Mouse (Mus musculus): Measurements from ENCODE around the gene Cabp1. TPM values are rescaled to one million over a fixed set of nuclear protein-coding genes. Genes with fewer than 3 reads are reported as not detected.

The Cabp1 gene
- polyA plus RNA-seq, 1 experiment from 2014 or later, result 1.3 TPM

DNA sequence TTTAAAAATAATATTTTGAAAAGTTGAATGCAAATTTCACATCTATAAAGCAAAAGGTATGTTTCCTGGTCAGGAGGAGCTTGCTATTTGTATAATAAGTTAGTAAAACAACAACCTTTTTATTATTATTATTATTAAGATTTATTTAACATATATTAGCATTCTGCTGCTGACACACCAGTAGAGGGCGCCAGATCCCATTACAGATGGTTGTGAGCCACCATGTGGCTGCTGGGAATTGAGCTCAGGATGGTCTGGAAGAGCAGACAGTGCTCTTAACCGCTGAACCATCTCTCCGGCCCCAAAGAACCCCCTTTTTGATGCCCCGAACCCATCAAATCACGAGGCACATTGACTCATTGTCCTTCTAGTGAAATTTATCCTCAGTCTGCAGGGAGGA, 13.1 kb upstream of the Cabp1 start:
- Histone ChIP-seq H3K4me1 (peaks cover 17% of the 10 kb centered on the region), H3K4me3 (no peak overlapping the region), H3K27ac (no peak overlapping the region), H3K27me3 (0 out of 2 replicates have a peak, but pooled peaks cover 7% of the 10 kb centered on the region), H3K4me2 (no peak overlapping the region), H3K9ac (no peak overlapping the region), H3K9me3 (no peaks in the 10 kb centered on the region), H3K36me3 (no peaks in the 10 kb centered on the region)
- no peak for ATAC-seq (ENCODE audit: insufficient number of reproducible peaks, low FRiP score, low TSS enrichment, low read depth)
- 59% methylated on average over 5 of the region's 5 CpGs for WGBS

DNA sequence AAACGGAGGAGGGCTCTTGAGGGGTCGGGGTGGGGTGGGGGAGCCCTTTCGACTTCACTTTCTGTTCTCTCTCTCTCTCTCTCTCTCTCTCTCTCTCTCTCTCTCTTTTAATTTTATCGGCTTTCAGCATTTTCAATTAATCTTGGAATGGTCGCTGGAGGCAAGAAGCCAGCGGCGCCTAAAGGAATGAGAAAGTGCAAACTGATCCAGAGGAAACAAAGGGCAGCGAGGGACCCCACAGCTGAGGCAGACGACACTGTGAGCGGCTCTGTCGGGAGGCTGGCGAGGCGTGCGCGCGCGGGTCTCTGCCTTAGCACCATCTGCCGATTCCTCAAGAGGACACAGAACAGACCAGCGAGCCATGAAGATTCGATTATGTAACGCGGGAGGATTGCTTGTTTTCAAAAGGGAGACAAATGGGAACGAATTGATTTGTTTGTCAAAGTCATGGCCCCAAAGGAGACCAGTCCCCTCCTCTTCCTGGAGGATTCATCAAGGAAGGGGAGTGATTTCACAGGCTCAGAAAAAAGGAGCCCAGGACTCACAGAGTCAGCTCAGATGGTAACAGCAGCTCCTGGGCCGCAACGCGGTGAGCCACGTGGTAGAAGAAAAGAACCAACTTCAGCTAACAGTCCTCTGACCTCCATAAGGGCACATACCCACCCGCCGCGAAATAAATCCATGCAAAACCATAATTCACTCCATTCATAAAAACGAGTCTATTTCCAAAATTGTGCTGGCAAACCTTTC, 10.6 kb upstream of the Cabp1 start:
- Histone ChIP-seq H3K4me2 (peak overlapping the region; percentile 60), H3K4me3 (peak overlapping the region; percentile 31), H3K27me3 (0 out of 2 replicates have a peak, but pooled peaks cover 7% of the 10 kb centered on the region), H3K27ac (no peak overlapping the region), H3K4me1 (peaks cover 17% of the 10 kb centered on the region), H3K36me3 (no peaks in the 10 kb centered on the region), H3K9ac (0 out of 2 replicates have a peak overlapping the region, but pooled peaks have one; percentile 28), H3K9me3 (no peaks in the 10 kb centered on the region)
- WGBS, result 3% methylated on average over 31 of the region's 31 CpGs
- ATAC-seq (ENCODE audit: insufficient number of reproducible peaks, low FRiP score, low TSS enrichment, low read depth), result no peak

DNA sequence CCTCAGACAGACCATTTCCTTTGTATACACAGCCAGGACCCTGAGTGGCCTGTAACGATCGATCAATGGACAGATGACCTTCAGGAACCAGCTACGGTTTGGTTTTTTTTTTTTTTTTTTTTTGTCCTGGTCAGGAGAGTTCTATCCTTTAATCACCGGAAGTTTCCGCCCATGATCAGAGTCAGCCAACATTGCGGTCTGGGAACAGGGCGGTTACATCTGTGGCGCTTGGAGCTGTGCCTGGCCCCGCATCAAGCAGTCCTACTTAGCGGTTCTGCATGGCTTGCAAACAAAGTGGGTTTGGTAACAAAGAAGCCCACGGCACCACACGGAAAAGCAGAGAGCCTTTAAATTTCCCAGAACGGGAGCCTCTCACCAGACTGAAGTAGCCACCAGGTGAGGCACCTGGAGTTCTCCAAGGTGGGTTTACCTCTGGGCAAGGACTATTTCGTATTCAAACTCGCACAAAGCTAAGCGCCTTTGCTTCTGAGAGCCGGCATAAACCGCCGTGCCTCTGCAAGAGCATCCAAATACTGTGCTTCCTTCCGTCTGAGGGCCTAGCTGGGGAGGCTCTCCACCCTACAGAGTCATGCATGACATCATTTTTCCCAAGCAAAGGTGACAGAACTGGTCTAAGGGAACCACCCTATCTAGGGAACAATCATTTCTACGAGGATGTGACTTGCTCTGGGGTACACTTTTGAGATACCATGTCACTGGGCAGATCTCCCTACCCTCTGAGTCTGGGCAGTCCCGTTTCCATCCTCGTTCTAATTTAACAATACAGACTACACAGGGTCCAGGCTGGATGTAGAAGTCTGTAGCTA, 9.8 kb upstream of the Cabp1 start:
- peak overlapping the region; percentile 31 for H3K4me3 ChIP-seq
- H3K27ac ChIP-seq, result no peak overlapping the region
- no peak for ATAC-seq (ENCODE audit: insufficient number of reproducible peaks, low FRiP score, low TSS enrichment, low read depth)
- 14% methylated on average over 23 of the region's 23 CpGs for WGBS
- peak overlapping the region; percentile 60 for H3K4me2 ChIP-seq
- no peaks in the 10 kb centered on the region for H3K36me3 ChIP-seq
- no peak overlapping the region for H3K9ac ChIP-seq
- H3K9me3 ChIP-seq, result no peaks in the 10 kb centered on the region
- peaks cover 17% of the 10 kb centered on the region for H3K4me1 ChIP-seq
- H3K27me3 ChIP-seq, result 0 out of 2 replicates have a peak, but pooled peaks cover 7% of the 10 kb centered on the region

DNA sequence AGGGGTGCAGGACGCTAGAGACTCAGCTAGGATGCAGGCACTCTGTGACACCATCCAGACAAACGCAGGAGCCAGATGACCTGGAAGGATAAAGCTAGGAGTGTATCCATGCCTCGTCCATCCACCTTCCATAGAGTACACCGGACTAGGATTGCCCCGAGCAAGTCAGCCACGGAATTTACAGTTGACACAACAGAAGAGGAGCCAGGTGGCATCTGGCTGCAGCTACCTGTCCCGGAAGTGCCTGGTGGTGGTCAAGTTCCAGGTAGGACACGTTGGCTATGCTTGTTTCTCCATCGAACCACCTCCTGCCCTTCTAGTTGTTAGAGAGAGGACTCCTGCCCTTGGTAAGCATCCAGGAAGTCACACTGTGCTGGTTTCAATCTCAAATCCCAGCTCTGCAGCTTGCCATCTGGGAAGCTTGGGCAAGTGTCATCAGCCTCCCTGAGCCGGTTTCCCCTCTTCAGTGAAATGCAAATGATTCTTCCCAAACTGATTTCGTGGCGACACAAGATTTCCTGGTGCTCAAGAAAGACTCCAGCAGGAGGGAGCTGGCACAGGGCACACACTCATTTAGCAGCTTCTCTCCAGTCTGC, 543 bp upstream of the Cabp1 start:
- WGBS, result 5% methylated on average over 12 of the region's 12 CpGs
- Histone ChIP-seq H3K9ac (no peak overlapping the region), H3K27ac (no peak overlapping the region)

DNA sequence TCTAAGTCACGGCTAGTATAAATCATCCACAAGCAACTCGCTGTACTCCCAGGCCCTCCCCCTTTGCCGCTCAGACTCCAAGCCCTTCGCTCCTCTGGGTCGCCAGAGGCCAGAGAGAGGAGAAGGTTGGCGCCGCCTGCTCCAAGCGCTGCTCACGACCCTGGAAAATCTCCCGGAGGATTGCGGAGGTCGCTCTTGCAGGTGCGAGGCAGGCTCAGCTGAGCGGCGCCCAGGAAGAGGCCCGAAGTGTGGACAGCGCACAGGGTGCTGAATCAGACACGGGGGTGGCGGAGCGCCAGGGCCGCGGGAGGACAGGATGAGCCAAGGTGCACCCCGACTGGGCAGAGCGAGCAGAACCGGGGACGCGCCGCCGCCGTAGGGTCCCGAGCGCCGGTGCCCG, 955 bp downstream of the Cabp1 start:
- WGBS, result under 1% methylated on average over 34 of the region's 34 CpGs
- Histone ChIP-seq H3K36me3 (no peaks in the 10 kb centered on the region), H3K9ac (no peak overlapping the region), H3K27me3 (peaks cover 67% of the 10 kb centered on the region), H3K4me3 (peak overlapping the region; percentile 56), H3K9me3 (no peaks in the 10 kb centered on the region), H3K4me2 (peak overlapping the region; percentile 100), H3K27ac (no peak overlapping the region), H3K4me1 (peaks cover 26% of the 10 kb centered on the region)
- ATAC-seq (ENCODE audit: insufficient number of reproducible peaks, low FRiP score, low TSS enrichment, low read depth), result no peak

More for the DNA sequence above, 543 bp upstream of the Cabp1 start:
- Histone ChIP-seq H3K4me3 (peak overlapping the region; percentile 56), H3K27me3 (peaks cover 64% of the 10 kb centered on the region), H3K4me1 (peaks cover 26% of the 10 kb centered on the region), H3K9me3 (no peaks in the 10 kb centered on the region), H3K4me2 (peak overlapping the region; percentile 100), H3K36me3 (no peaks in the 10 kb centered on the region)
- ATAC-seq (ENCODE audit: insufficient number of reproducible peaks, low FRiP score, low TSS enrichment, low read depth), result no peak

DNA sequence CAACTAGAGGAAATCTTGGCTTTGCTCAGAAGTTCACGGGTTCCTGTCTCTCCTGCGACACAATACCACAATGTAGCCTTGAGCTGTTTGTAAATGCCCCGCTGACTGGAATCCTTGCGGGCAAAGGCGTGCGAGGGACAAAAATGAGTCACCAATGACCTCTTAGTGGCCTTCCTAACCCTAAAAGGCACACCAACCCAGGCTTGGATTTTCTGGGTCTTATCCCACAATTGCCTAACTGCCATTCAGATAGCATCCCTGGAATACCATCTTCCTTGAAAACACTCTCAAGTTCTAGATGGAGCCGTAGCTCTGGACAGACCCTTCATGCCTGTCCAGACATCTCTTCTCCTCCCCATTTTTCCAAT, 1.4 kb downstream of the Cabp1 start:
- Histone ChIP-seq H3K4me1 (peaks cover 26% of the 10 kb centered on the region), H3K9ac (no peak overlapping the region), H3K27me3 (peaks cover 69% of the 10 kb centered on the region)

DNA sequence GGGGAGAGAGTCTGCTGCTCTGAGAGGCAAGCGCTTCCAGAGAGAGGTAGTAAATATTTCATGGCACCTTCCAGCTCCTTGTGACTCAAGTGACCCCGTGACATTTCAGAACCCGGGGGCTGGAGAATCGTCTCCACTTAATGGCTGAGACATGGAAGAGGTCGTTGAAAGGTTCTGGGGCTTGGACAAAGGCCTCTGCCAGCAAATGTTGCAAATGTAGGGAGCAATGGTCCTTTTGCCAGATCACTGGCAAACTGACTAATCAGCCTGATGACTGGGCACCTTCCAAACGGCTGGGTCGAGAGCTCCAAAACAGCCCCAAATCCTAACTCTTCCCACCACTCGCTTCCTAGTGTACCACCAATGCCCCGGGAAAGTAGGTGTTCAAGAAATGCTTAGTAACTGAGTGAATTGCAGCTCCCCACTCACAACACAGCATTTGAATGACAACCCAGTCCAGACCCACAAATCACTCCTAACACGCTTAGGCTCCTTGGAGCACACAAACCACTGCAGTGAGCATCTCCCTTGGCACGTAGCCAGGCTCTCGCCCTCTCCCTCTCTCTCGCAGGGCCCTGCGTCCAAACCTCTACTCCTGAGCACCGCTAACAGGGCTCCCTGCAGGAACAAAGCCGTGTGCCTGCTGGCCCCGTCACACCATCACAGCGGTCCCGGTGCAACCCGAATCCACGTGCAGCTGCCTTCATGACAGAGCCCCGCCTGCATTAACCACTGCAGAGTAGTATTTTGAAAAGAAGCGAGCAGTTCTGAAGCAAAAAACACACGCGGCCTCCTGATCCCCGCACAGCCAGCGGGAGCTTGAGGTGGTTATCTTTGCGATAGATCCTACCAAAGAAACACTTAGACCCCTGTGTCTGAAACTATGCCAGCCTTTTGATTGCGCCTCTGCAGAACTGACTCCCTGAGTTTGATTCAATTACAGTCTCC, 2.0 kb downstream of the Cabp1 start:
- Histone ChIP-seq H3K4me2 (no peak overlapping the region), H3K36me3 (no peaks in the 10 kb centered on the region), H3K9ac (no peak overlapping the region), H3K27ac (no peak overlapping the region), H3K4me1 (peaks cover 32% of the 10 kb centered on the region), H3K27me3 (peaks cover 72% of the 10 kb centered on the region), H3K4me3 (peak overlapping the region; percentile 4; the same call in 1 of the 2 replicates), H3K9me3 (no peaks in the 10 kb centered on the region)
- ATAC-seq (ENCODE audit: insufficient number of reproducible peaks, low FRiP score, low TSS enrichment, low read depth), result no peak
- 11% methylated on average over 29 of the region's 29 CpGs for WGBS

More for the DNA sequence above, 1.4 kb downstream of the Cabp1 start:
- no peaks in the 10 kb centered on the region for H3K36me3 ChIP-seq
- no peaks in the 10 kb centered on the region for H3K9me3 ChIP-seq
- peak overlapping the region; percentile 56 for H3K4me3 ChIP-seq
- H3K4me2 ChIP-seq, result peak overlapping the region; percentile 100
- ATAC-seq (ENCODE audit: insufficient number of reproducible peaks, low FRiP score, low TSS enrichment, low read depth), result no peak
- no peak overlapping the region for H3K27ac ChIP-seq
- 10% methylated on average over 7 of the region's 7 CpGs for WGBS

DNA sequence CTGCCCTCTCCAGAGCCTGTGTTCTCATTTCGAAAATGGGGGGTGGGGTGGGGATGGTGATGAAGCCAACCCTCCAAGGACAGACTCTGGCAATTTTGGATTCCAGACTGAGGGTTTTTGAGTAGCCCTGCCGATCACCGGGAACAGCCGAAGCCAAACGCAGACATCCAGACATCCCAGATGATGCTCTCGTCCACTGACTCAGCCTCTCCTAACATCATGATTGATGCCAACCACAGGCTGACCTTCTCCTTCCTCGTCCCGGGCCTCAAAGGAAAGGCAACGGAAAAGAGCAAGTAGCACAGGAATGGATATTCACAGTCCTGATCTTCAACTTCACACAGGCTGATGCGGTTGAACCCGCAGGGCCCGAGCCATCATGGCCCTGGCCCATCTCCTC, 4.1 kb downstream of the Cabp1 start:
- Histone ChIP-seq H3K4me1 (peaks cover 42% of the 10 kb centered on the region), H3K9ac (no peak overlapping the region), H3K4me2 (no peak overlapping the region), H3K36me3 (no peaks in the 10 kb centered on the region), H3K4me3 (no peak overlapping the region), H3K27me3 (peaks cover 60% of the 10 kb centered on the region), H3K27ac (no peak overlapping the region), H3K9me3 (no peaks in the 10 kb centered on the region)
- 68% methylated on average over 12 of the region's 12 CpGs for WGBS
- no peak for ATAC-seq (ENCODE audit: insufficient number of reproducible peaks, low FRiP score, low TSS enrichment, low read depth)

DNA sequence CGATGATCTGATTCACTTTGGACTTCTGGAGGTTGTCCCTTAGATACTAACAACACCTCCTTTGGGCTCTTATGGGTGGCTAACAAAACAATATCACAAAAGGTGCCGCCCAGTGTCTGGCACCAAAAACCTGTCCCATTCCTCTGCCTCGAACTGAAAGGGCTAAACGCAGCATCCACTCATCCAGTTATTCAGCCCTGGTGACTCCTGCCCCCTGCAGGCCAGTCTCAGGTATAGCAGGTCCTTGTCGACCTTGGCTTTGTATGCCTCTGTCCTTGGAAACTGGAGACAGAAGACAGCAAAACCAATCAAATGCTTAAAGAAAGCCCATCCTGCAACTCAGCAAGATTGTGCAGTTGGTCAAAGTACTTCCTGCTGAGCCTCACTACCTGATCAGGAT, 5.4 kb downstream of the Cabp1 start:
- Histone ChIP-seq H3K4me2 (no peak overlapping the region), H3K4me3 (no peak overlapping the region), H3K27me3 (peaks cover 49% of the 10 kb centered on the region), H3K4me1 (peaks cover 33% of the 10 kb centered on the region), H3K9me3 (no peaks in the 10 kb centered on the region), H3K9ac (no peak overlapping the region), H3K36me3 (no peaks in the 10 kb centered on the region), H3K27ac (no peak overlapping the region)
- 56% methylated on average over 5 of the region's 5 CpGs for WGBS
- ATAC-seq (ENCODE audit: insufficient number of reproducible peaks, low FRiP score, low TSS enrichment, low read depth), result no peak

DNA sequence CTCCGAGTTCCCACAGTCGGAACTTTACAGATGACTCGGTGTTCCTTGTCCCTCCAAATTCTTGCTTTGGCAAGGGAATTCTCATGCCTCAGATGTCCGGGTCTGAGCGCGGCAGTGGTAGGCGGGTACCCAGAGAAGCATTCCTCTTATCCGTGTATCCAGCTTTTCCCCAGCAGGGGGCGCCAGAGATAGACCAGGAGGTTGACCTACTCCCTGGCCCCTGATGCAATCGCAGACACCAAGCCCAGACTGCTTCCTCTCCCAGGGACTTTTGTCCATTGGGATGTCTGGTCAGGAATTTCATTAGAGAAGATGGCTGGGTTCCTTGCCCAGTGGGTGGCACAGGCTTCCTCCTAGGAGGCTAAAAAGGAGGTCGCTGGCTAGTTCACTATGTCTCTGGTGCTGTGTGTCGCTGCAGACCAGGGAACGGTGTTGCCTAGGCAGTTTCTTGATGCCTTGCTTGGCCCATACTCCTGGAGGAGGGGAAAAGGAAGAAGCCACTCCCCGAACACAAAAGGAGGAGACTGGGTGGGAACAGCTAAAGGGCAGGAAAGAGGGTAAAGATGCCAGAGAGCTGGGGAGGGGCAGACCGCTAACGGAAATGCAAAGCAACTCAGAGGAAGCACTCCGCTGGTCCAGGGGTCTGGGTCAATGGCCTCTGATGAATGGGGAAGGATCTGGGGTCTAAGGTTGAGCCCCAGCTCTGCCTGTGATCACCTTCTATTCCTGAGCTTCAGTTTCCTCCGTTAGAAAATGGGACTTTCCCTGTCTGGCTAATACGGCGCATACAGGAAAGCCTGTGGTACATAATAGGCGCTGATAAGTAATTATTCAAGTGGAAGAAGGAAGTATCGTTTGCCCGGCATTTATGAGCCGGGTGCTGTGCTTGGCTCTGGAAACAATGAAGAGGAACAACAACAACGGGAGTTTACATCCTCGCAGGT, 6.7 kb downstream of the Cabp1 start:
- Histone ChIP-seq H3K4me1 (peaks cover 26% of the 10 kb centered on the region), H3K9ac (no peak overlapping the region), H3K9me3 (no peaks in the 10 kb centered on the region), H3K27me3 (peaks cover 36% of the 10 kb centered on the region), H3K27ac (no peak overlapping the region; the same call in 1 of the 2 replicates), H3K4me3 (no peak overlapping the region; the same call in 1 of the 2 replicates), H3K36me3 (no peaks in the 10 kb centered on the region), H3K4me2 (peak overlapping the region; percentile 37)
- ATAC-seq (ENCODE audit: insufficient number of reproducible peaks, low FRiP score, low TSS enrichment, low read depth), result no peak
- WGBS, result 15% methylated on average over 26 of the region's 26 CpGs
